Mouse (Mus musculus): Measurements from ENCODE around the gene Rft1. TPM values are rescaled to one million over a fixed set of nuclear protein-coding genes. Genes with fewer than 3 reads are reported as not detected.

The Rft1 gene
- polyA plus RNA-seq, 1 experiment from 2014 or later: 14.7 TPM

DNA sequence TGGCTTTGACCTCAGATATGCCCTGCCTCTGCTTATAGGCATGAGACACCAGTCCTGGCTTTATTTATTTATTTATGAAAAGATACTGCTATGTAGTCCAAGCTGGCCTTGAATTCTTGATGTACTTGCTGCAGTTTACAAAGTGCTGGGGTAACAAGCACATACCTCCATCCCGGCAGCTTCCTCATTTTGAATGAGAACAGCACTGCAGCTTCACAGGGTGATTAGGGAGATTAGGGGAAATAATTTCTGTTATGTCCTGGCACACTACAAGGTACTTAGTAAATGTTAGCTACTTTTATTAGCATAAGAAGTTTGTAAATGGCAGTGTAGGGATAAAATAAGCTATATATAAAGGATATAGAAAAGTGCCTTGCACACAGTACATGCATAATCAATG is 1.4 kb downstream of the Rft1 start:
- no peak overlapping the region for H3K4me3 ChIP-seq
- H3K9me3 ChIP-seq: no peaks in the 10 kb centered on the region
- DNase-seq (ENCODE audit: extremely low spot score, low spot score): no peak
- no peaks in the 10 kb centered on the region for H3K27me3 ChIP-seq (ENCODE audit: poor library complexity, severe bottlenecking)
- no peak overlapping the region for H3K27ac ChIP-seq
- 91% methylated on average over 1 of the region's 1 CpGs for WGBS
- peaks cover 19% of the 10 kb centered on the region for H3K36me3 ChIP-seq (replicated peaks)
- H3K4me1 ChIP-seq: peaks cover 12% of the 10 kb centered on the region

DNA sequence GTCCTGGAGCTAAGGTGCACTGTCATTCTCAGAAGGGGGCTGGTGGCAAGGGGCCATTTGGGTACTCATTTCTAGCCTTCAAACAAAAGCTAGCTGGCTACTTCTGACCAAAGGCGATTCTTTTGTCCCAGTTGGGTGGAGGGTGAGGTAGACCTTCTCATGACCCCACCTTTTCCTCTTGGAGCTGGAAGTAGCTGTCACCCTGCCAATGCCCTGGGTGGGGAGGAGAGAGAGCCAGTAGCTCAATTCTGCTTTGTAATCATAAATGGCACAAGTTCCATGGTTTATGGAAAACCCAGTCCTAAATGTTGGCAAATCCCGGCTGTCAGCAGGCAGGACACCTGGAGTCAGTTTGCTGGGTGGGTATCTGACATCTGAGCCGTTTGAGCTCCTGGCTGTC is 11.9 kb downstream of the Rft1 start:
- peaks cover 94% of the 10 kb centered on the region for H3K36me3 ChIP-seq (replicated peaks)
- H3K4me3 ChIP-seq: no peak overlapping the region
- H3K27me3 ChIP-seq (ENCODE audit: poor library complexity, severe bottlenecking): no peaks in the 10 kb centered on the region
- no peaks in the 10 kb centered on the region for H3K4me1 ChIP-seq
- H3K9me3 ChIP-seq: no peaks in the 10 kb centered on the region
- 87% methylated on average over 3 of the region's 3 CpGs for WGBS
- H3K27ac ChIP-seq: no peak overlapping the region
- no peak for DNase-seq (ENCODE audit: extremely low spot score, low spot score)

GRCm38 (mm10) chr14:30666604-30667003 is 12.4 kb downstream of the Rft1 start:
- no peak for DNase-seq (ENCODE audit: extremely low spot score, low spot score)
- peaks cover 92% of the 10 kb centered on the region for H3K36me3 ChIP-seq (replicated peaks)
- H3K4me1 ChIP-seq: no peaks in the 10 kb centered on the region
- H3K27me3 ChIP-seq (ENCODE audit: poor library complexity, severe bottlenecking): no peaks in the 10 kb centered on the region
- no peak overlapping the region for H3K27ac ChIP-seq
- H3K4me3 ChIP-seq: no peak overlapping the region
- H3K9me3 ChIP-seq: no peaks in the 10 kb centered on the region
- WGBS: 90% methylated on average over 4 of the region's 4 CpGs

GRCm38 (mm10) chr14:30670161-30670560 is 16.0 kb downstream of the Rft1 start:
- no peaks in the 10 kb centered on the region for H3K27me3 ChIP-seq (ENCODE audit: poor library complexity, severe bottlenecking)
- no peak overlapping the region for H3K27ac ChIP-seq
- 94% methylated on average over 6 of the region's 6 CpGs for WGBS
- no peak overlapping the region for H3K4me3 ChIP-seq
- H3K9me3 ChIP-seq: no peaks in the 10 kb centered on the region
- H3K4me1 ChIP-seq: no peaks in the 10 kb centered on the region
- DNase-seq (ENCODE audit: extremely low spot score, low spot score): no peak
- peaks cover 80% of the 10 kb centered on the region for H3K36me3 ChIP-seq (replicated peaks)

DNA sequence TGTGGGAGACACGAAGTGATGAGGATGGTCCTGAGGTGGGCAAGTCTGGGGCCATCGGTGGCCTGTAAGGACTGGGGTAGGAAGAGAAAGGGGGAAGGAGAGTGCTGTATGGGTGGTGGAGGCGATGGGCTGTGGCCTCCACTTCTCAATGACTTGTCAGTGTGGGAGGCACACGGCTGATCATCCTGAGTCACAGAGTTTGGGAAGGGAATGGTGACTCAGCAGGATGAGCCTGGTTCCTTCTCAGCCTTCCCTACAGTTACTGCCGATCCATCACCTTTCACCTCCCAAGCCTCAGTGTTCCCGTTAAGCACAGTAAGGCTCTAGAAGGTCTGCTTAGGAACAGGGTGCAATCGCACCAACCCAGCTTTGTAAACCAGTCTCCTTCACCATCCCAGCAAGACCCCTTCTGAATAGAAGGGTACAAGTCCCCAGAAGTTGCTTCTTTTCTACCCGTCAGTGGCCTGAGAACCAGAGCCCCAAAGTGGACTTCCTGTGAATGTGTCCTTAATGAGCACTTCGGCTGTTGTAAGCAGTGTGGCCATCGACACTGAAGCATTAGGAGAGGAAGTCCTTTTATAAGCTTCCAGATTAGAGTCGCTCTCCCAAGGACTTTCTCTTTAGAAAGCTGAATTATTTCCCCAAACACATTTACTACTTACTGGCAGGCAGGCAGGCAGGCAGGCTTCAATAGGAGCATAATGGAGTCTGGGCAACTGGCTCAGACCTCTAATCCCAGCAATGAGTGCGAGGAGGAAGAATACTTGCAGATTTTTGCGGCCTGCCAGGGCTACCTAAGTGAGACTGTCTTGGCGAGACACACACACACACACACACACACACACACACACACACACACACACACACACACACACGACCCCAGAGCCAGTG is 17.2 kb downstream of the Rft1 start:
- DNase-seq (ENCODE audit: extremely low spot score, low spot score): no peak
- Histone ChIP-seq H3K27ac (no peak overlapping the region), H3K4me1 (no peaks in the 10 kb centered on the region), H3K9me3 (no peaks in the 10 kb centered on the region), H3K27me3 (ENCODE audit: poor library complexity, severe bottlenecking) (no peaks in the 10 kb centered on the region), H3K4me3 (no peak overlapping the region), H3K36me3 (replicated peaks) (peaks cover 78% of the 10 kb centered on the region)
- WGBS: 78% methylated on average over 15 of the region's 15 CpGs

DNA sequence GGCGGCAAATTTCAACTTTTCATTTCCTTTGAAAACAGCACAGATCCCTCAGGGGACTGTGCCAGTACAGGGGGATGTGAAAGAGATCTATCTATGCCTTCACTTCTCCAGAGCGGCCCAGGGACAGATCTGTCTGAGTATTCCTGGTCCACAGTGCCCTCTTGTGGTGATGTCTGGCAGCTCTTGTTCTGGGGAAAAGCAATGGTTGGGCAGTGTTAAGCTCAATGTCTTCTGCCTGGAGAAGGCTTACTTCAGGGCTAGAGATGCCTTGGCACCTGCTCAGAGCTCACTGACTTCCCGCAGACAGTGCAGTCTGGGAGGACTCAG is 17.8 kb downstream of the Rft1 start:
- H3K9me3 ChIP-seq: no peaks in the 10 kb centered on the region
- DNase-seq (ENCODE audit: extremely low spot score, low spot score): peak; percentile 84
- H3K4me1 ChIP-seq: no peaks in the 10 kb centered on the region
- no peak overlapping the region for H3K27ac ChIP-seq
- 26% methylated on average over 3 of the region's 3 CpGs for WGBS
- no peaks in the 10 kb centered on the region for H3K27me3 ChIP-seq (ENCODE audit: poor library complexity, severe bottlenecking)
- no peak overlapping the region for H3K4me3 ChIP-seq
- H3K36me3 ChIP-seq (replicated peaks): peaks cover 79% of the 10 kb centered on the region

DNA sequence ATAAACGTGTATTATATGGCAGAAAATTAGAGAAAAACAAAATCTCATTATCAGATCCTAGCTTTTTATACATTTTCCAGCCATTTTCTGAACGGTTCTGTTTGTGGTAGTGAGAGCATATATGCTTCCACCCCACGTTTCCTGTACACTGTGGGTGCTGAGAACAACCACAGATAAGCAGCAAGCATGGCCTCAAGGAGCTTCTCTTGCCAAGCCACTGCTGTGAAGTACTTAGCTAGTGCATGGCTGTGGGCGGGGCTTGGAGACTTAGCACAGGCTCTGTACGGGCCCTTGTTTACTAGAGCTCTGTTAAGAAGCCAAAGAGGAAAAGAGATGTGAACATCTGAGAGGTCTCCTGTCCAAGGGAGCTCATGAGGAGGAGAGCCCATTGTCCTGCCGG is 20.8 kb downstream of the Rft1 start:
- no peak overlapping the region for H3K27ac ChIP-seq
- no peaks in the 10 kb centered on the region for H3K9me3 ChIP-seq
- DNase-seq (ENCODE audit: extremely low spot score, low spot score): no peak
- no peaks in the 10 kb centered on the region for H3K27me3 ChIP-seq (ENCODE audit: poor library complexity, severe bottlenecking)
- no peak overlapping the region for H3K4me3 ChIP-seq
- H3K4me1 ChIP-seq: no peaks in the 10 kb centered on the region
- H3K36me3 ChIP-seq (replicated peaks): peaks cover 80% of the 10 kb centered on the region
- 71% methylated on average over 6 of the region's 6 CpGs for WGBS

- H3K4me3 ChIP-seq: no peak overlapping the region
Measured at GRCm38 (mm10) chr14:30682131-30682530, 28.0 kb downstream of the Rft1 start.

DNA sequence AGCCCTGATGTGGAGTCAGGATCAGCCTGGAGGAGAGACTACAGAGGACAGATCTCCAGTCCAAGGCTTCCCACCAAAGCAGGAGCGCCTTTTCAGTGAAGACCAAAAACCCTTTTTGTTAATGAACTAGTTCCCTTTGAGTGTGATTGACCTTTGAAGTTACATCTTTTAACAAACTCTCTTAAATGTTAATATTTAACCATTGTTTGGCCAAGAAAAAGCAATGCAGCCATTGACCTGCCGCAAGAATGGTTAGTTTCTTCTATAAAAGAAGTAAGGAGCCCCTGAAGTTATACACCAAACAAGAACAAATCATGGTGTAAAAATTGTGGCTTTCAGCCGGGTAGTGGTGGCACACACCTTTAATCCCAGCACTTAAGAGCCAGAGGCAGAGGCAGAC is 36.5 kb downstream of the Rft1 start:
- no peak for DNase-seq (ENCODE audit: extremely low spot score, low spot score)
- no peaks in the 10 kb centered on the region for H3K9me3 ChIP-seq
- no peak overlapping the region for H3K4me3 ChIP-seq
- 96% methylated on average over 3 of the region's 3 CpGs for WGBS
- H3K36me3 ChIP-seq (replicated peaks): peaks cover 52% of the 10 kb centered on the region
- no peaks in the 10 kb centered on the region for H3K27me3 ChIP-seq (ENCODE audit: poor library complexity, severe bottlenecking)
- H3K4me1 ChIP-seq: no peaks in the 10 kb centered on the region
- no peak overlapping the region for H3K27ac ChIP-seq

More at GRCm38 (mm10) chr14:30682131-30682530, 28.0 kb downstream of the Rft1 start:
- Histone ChIP-seq H3K9me3 (no peaks in the 10 kb centered on the region), H3K27me3 (ENCODE audit: poor library complexity, severe bottlenecking) (no peaks in the 10 kb centered on the region), H3K36me3 (replicated peaks) (peaks cover 78% of the 10 kb centered on the region), H3K27ac (no peak overlapping the region), H3K4me1 (no peaks in the 10 kb centered on the region)
- DNase-seq (ENCODE audit: extremely low spot score, low spot score): no peak
- WGBS: 91% methylated on average over 3 of the region's 3 CpGs

DNA sequence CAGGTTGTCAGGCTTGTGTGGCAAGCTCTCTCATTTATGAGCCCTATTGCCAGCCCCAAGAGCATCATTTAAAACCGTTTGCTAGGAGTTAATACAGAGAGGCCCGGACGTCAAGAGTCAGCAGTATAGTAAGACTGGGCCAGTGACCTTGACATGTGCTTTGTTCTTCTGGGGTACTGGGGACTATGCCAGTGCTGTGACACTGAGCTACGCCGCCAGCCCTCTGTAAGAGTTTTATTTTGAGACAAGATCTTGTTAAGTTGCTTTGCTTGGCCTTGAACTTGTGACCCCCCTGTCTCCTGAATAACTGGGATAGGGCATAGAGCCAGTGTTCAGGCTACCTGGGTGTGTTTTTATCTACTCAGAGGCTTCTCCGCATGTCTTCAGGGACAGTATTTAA is 38.3 kb downstream of the Rft1 start:
- no peak overlapping the region for H3K27ac ChIP-seq
- no peaks in the 10 kb centered on the region for H3K9me3 ChIP-seq
- H3K36me3 ChIP-seq (replicated peaks): peaks cover 38% of the 10 kb centered on the region
- H3K27me3 ChIP-seq (ENCODE audit: poor library complexity, severe bottlenecking): no peaks in the 10 kb centered on the region
- H3K4me3 ChIP-seq: no peak overlapping the region
- DNase-seq (ENCODE audit: extremely low spot score, low spot score): no peak
- 87% methylated on average over 6 of the region's 6 CpGs for WGBS
- peaks cover 5% of the 10 kb centered on the region for H3K4me1 ChIP-seq

GRCm38 (mm10) chr14:30694786-30695185 is 40.6 kb downstream of the Rft1 start:
- no peaks in the 10 kb centered on the region for H3K9me3 ChIP-seq
- H3K36me3 ChIP-seq (replicated peaks): peaks cover 24% of the 10 kb centered on the region
- WGBS: 90% methylated on average over 2 of the region's 2 CpGs
- H3K27ac ChIP-seq: no peak overlapping the region
- peaks cover 26% of the 10 kb centered on the region for H3K4me1 ChIP-seq
- no peaks in the 10 kb centered on the region for H3K27me3 ChIP-seq (ENCODE audit: poor library complexity, severe bottlenecking)
- no peak for DNase-seq (ENCODE audit: extremely low spot score, low spot score)
- H3K4me3 ChIP-seq: no peak overlapping the region

DNA sequence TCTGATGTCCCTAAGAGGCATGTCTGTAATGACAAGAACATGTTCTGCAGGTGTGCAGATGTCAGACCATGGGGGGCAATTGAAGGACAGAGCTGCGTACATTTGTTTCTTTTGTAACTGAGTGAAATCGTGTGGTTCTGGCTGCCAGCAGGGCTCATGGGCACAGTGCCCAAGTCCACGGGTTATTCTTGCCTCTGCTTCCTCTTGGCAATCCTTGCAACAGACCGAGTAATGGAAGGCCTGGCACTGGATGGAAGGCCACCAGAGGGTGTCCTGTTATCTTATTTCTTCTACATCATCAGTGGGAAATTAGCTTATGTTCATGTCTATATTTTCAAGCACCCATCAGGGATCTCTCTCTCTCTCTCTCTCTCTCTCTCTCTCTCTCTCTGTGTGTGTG is 41.4 kb downstream of the Rft1 start:
- Histone ChIP-seq H3K9me3 (no peaks in the 10 kb centered on the region), H3K4me1 (peaks cover 26% of the 10 kb centered on the region), H3K27ac (no peak overlapping the region), H3K36me3 (replicated peaks) (peaks cover 16% of the 10 kb centered on the region), H3K27me3 (ENCODE audit: poor library complexity, severe bottlenecking) (no peaks in the 10 kb centered on the region), H3K4me3 (no peak overlapping the region)
- 90% methylated on average over 4 of the region's 4 CpGs for WGBS
- DNase-seq (ENCODE audit: extremely low spot score, low spot score): no peak

DNA sequence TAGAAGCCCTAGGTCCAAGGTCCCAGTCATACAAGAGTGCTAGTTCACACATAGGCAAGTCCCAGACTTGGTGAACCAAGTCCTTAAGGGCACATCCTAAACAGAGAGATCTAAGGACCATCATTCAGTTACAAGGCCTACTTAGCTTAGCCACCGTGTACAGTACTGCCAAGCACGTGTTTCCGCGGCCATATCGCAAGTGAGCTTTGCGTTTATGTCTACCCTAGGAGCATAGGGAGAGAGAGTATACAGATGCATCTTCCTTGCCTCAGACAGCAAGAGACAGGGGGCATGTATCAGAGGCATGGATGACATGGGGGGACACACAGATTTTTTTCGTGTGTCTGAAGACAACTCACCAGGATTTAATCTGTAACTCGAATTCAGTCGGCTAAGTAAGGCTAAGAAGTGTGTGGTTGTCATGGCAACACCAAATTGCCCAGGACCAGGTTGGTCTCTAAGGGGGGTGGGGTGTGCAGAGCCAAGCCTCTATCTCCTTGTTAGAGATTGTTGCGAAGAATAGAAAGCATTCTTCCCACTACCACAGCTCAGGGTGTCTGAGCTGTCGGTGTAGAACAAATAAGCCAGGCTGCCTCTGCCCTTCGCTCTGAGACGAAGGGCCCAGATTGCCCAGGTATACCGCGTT is 43.4 kb downstream of the Rft1 start:
- Histone ChIP-seq H3K9me3 (no peaks in the 10 kb centered on the region), H3K36me3 (replicated peaks) (peaks cover 9% of the 10 kb centered on the region; the same call in 1 of the 2 replicates), H3K4me1 (peaks cover 26% of the 10 kb centered on the region), H3K27ac (no peak overlapping the region), H3K27me3 (ENCODE audit: poor library complexity, severe bottlenecking) (no peaks in the 10 kb centered on the region), H3K4me3 (no peak overlapping the region)
- WGBS: 77% methylated on average over 15 of the region's 15 CpGs
- no peak for DNase-seq (ENCODE audit: extremely low spot score, low spot score)

All from forebrain, embryonic 10.5 days (tissue).